Mouse (Mus musculus): ENCODE data around the gene Foxp1.

DNA sequence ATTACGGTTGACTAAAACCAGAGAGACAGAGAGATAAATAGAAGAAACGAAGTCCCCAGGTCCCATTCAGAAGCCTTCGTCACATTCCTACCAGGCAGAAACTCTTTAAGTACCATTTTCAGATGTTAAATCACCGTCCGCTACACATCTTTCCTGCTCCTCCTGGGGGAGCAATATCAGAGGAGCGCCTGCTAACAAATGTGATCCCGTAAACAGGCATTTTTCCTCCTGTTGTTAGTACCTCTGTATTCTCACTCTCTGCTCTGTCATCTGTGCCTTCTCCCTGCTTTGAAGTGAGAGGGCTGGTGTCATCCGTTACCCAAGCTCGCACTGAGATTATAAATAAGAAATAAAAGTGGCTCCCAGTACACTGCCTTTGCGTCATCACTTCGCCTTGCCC, 384.5 kb downstream of the Foxp1 start:
- no peak for TF ChIP-seq CTCF (IDR thresholded peaks at IDR 0.05; ENCODE audit: low read depth, low read length)
- TF ChIP-seq POLR2A (IDR thresholded peaks at IDR 0.05; ENCODE audit: borderline replicate concordance, low read depth, low read length): no peak
